In the genomic region with DNA sequence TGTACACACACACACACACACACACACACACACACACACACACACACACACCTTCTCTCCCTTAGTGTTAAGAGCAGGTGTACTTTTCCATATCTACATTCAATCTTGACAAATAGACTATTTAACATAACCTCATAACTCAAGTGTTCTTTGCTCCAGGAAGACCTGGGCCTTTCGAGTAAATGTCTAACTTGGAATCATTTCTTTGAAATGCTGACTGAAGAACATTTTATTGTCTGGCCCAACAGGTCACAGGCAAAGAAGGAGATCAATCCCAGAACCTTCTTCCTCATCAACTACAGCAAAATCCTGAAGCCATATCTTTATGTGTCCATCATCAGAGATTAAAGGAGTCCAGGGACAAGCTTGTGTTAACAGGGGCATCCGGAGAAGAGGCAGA, we compare ENCODE assay signal across 26 mouse cellular contexts. TPM values are rescaled to one million over a fixed set of nuclear protein-coding genes. Genes with fewer than 3 reads are reported as not detected.
DNase-seq lines count a peak whose midpoint lies in the region; TF ChIP-seq lines count a peak whose summit lies in the region.
"Had no signal": no experiment of that assay in that cellular context is flagged by ENCODE, and none has a peak within 500 bp of the region (broad histone marks: within the 10 kb centered on the region; RNA-seq: fewer than 3 reads in every experiment).

No protein-coding gene starts in this region.

- no peaks in the 10 kb centered on the region for H3K27me3 ChIP-seq in kidney, adult 2 months (replicated peaks; ENCODE audit: control insufficient read depth, insufficient read depth, low read length)
- H3K27me3 ChIP-seq: embryonic facial prominence, embryonic 12.5 days; forebrain, embryonic 13.5 days; forebrain, embryonic 15.5 days had no signal

- no peak overlapping the region for H3K4me3 ChIP-seq in kidney, adult 2 months (ENCODE audit: insufficient read depth, low read depth, low read length)
- no peak overlapping the region for H3K4me3 ChIP-seq in layer of hippocampus, adult 2 months
- H3K4me3 ChIP-seq: embryonic facial prominence, embryonic 10.5 days; embryonic facial prominence, embryonic 12.5 days; forebrain, embryonic 13.5 days; forebrain, embryonic 15.5 days had no signal

- WGBS in kidney, adult 2 months = 66% methylated on average over 2 of the region's 2 CpGs

- no peaks in the 10 kb centered on the region for H3K36me3 ChIP-seq in kidney, adult 2 months (ENCODE audit: control insufficient read depth, insufficient read depth, low read length)
- H3K36me3 ChIP-seq: embryonic facial prominence, embryonic 10.5 days; embryonic facial prominence, embryonic 12.5 days; forebrain, embryonic 15.5 days had no signal

- no peak for TF ChIP-seq CTCF in kidney, adult 2 months (conservative IDR thresholded peaks at IDR 0.05; ENCODE audit: insufficient read depth, insufficient read length, low read depth, low read length)
- TF ChIP-seq CTCF in layer of hippocampus, adult 2 months (conservative IDR thresholded peaks at IDR 0.05) = no peak

- peak overlapping the region; percentile 27; the same call in 1 of the 2 replicates for H3K27ac ChIP-seq in kidney, adult 2 months (ENCODE audit: insufficient read depth, low read depth, low read length)
- H3K27ac ChIP-seq in layer of hippocampus, adult 2 months = peak overlapping the region; percentile 89; the same call in 1 of the 2 replicates
- H3K27ac ChIP-seq: embryonic facial prominence, embryonic 10.5 days; embryonic facial prominence, embryonic 12.5 days; forebrain, embryonic 13.5 days; forebrain, embryonic 15.5 days had no signal

- no peak for TF ChIP-seq POLR2A in kidney, adult 2 months (IDR thresholded peaks at IDR 0.05; ENCODE audit: low read depth, low read length)

- peak; percentile 58 for DNase-seq in kidney, adult 2 months
- DNase-seq in kidney, postnatal 36 days = no peak
- DNase-seq in layer of hippocampus, adult 2 months (ENCODE audit: low spot score in 2 of 2) = no peak
- no peak for DNase-seq in layer of hippocampus, postnatal 25 days (ENCODE audit: extremely low spot score in 1 of 2, low spot score in 1 of 2)
- DNase-seq in heart, adult 18-20 months = no peak
- DNase-seq: adrenal gland, adult 2 months; adrenal gland, postnatal 10 days; adrenal gland, postnatal 25 days; cerebellum, adult 11-12 months; cerebellum, adult 2 months; cerebellum, adult 9-10 months; cerebellum, postnatal 10 days; cerebellum, postnatal 25 days; forebrain, postnatal 0 days had no signal

- H3K4me1 ChIP-seq in kidney, adult 2 months (ENCODE audit: control insufficient read depth, insufficient read depth, low read length) = peaks cover 16% of the 10 kb centered on the region
- H3K4me1 ChIP-seq: embryonic facial prominence, embryonic 12.5 days had no signal

RNA-seq across cellular contexts. Expression of a gene that starts 8.9 kb away (rescaled TPM):
- polyA plus RNA-seq in kidney, adult 2 months (2012; rRNA removed) = 16.8 and 17.4 TPM in 2 replicates
- 10 to 100 TPM; 52.6 to 68.0 TPM for total RNA-seq in layer of hippocampus, adult 2 months (2021)
- total RNA-seq in layer of hippocampus, postnatal 25 days (2021) = 10 to 100 TPM; 46.4 to 55.8 TPM
- 10 to 100 TPM; 19.7 to 24.8 TPM for total RNA-seq in heart, adult 18-20 months (2021)
- total RNA-seq: MEL had no signal

RNA-seq across cellular contexts. Expression of a gene that starts 43.9 kb away (rescaled TPM):
- polyA plus RNA-seq in kidney, adult 2 months (2012; rRNA removed) = not detected in 2 replicates
- not detected for total RNA-seq in layer of hippocampus, adult 2 months (2021)
- not detected for total RNA-seq in layer of hippocampus, postnatal 25 days (2021)
- not detected for total RNA-seq in heart, adult 18-20 months (2021)
- total RNA-seq: adrenal gland, adult 2 months; adrenal gland, postnatal 10 days; adrenal gland, postnatal 25 days; adrenal gland, postnatal 4 days; ES-E14; forebrain, postnatal 0 days; MEL had no signal
- polyA plus RNA-seq: adrenal gland, adult 2 months; brain, embryonic 14.5 days; C2C12; cerebellum, adult 2 months; cortical plate, adult 2 months; embryonic facial prominence, embryonic 10.5 days; embryonic facial prominence, embryonic 12.5 days; embryonic facial prominence, embryonic 14.5 days; forebrain, embryonic 11.5 days; forebrain, embryonic 13.5 days; forebrain, embryonic 15.5 days; forebrain, postnatal 0 days had no signal
